15 mouse cellular contexts compared by ENCODE assay signal in the genomic region with DNA sequence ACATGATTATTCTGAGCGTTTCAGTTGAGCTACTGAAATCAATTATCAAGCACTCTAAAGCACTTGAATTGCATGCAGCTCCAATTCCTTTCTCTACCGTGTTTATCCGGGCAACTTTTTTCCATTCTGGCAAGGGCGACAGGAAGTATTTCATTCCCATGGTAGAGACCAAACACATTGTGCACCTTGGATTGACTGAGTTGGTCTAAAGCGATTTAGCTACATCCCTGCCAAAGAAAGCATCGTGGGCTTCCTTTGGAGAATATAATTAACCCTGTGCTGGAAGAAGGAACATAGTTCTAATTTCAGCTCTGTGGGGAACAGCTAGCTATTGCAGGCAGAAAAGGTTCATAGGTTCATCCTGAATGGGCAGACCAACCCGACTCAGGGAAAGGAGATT.
DNase-seq lines count a peak whose midpoint lies in the region; ATAC-seq and TF ChIP-seq lines count a peak whose summit lies in the region.
"Had no signal": no experiment of that assay in that cellular context is flagged by ENCODE, and none has a peak within 500 bp of the region (broad histone marks: within the 10 kb centered on the region; RNA-seq: fewer than 3 reads in every experiment).

No protein-coding gene starts in this region.

- TF ChIP-seq POLR2A in limb, embryonic 14.5 days (IDR thresholded peaks at IDR 0.05; ENCODE audit: borderline replicate concordance, extremely low read depth, insufficient read depth, insufficient read length), result no peak

- H3K27me3 ChIP-seq in limb, embryonic 14.5 days (ENCODE audit: control insufficient read depth, insufficient read depth, low read length), result no peaks in the 10 kb centered on the region
- no peaks in the 10 kb centered on the region for H3K27me3 ChIP-seq in limb, embryonic 10.5 days (ENCODE audit: low read depth, poor library complexity, severe bottlenecking)
- H3K27me3 ChIP-seq in embryonic facial prominence, embryonic 13.5 days, result no peaks in the 10 kb centered on the region
- H3K27me3 ChIP-seq in heart, embryonic 16.5 days (ENCODE audit: control insufficient read depth, insufficient read depth, low read length), result no peaks in the 10 kb centered on the region

- peak; percentile 18 for DNase-seq in gastrocnemius, adult 18-20 months (ENCODE audit: low spot score)
- no peak for DNase-seq in gastrocnemius, postnatal 14 days
- peak; percentile 46 for DNase-seq in limb, embryonic 14.5 days (ENCODE audit: low spot score)
- DNase-seq in limb, embryonic 10.5 days (ENCODE audit: low spot score), result no peak
- no peak for DNase-seq in thymus, postnatal 14 days
- no peak for DNase-seq in urinary bladder, postnatal 25 days (ENCODE audit: low spot score)
- DNase-seq: adrenal gland, adult 2 months; cerebellum, postnatal 10 days; forebrain, postnatal 0 days; kidney, adult 18-20 months; layer of hippocampus, adult 9-11 months; thymus, postnatal 25 days had no signal

- no peaks in the 10 kb centered on the region for H3K36me3 ChIP-seq in limb, embryonic 14.5 days (ENCODE audit: control insufficient read depth, insufficient read depth, low read length)
- no peaks in the 10 kb centered on the region for H3K36me3 ChIP-seq in limb, embryonic 10.5 days
- no peaks in the 10 kb centered on the region for H3K36me3 ChIP-seq in embryonic facial prominence, embryonic 13.5 days
- no peaks in the 10 kb centered on the region for H3K36me3 ChIP-seq in heart, embryonic 16.5 days (ENCODE audit: control insufficient read depth, insufficient read depth)

- H3K27ac ChIP-seq in limb, embryonic 14.5 days (replicated peaks; ENCODE audit: low read depth, low read length), result no peak overlapping the region
- no peak overlapping the region for H3K27ac ChIP-seq in limb, embryonic 10.5 days
- peak overlapping the region; percentile 63 for H3K27ac ChIP-seq in embryonic facial prominence, embryonic 13.5 days
- peak overlapping the region; percentile 56 for H3K27ac ChIP-seq in heart, embryonic 16.5 days (ENCODE audit: low read length)
- H3K27ac ChIP-seq: heart, adult 2 months had no signal

- no peak overlapping the region for H3K4me3 ChIP-seq in limb, embryonic 14.5 days (replicated peaks; ENCODE audit: low read length)
- H3K4me3 ChIP-seq in limb, embryonic 10.5 days, result no peak overlapping the region
- H3K4me3 ChIP-seq in embryonic facial prominence, embryonic 13.5 days, result no peak overlapping the region
- H3K4me3 ChIP-seq in heart, embryonic 16.5 days (ENCODE audit: low read length), result no peak overlapping the region
- H3K4me3 ChIP-seq: heart, adult 2 months had no signal

- H3K4me2 ChIP-seq in limb, embryonic 14.5 days (replicated peaks; ENCODE audit: low read depth, low read length, severe bottlenecking), result no peak overlapping the region
- H3K4me2 ChIP-seq in embryonic facial prominence, embryonic 13.5 days, result no peak overlapping the region
- no peak overlapping the region for H3K4me2 ChIP-seq in heart, embryonic 16.5 days (ENCODE audit: low read depth, low read length)

- H3K9ac ChIP-seq in limb, embryonic 14.5 days (ENCODE audit: low read depth, low read length, severe bottlenecking), result no peak overlapping the region
- H3K9ac ChIP-seq in embryonic facial prominence, embryonic 13.5 days, result no peak overlapping the region
- H3K9ac ChIP-seq in heart, embryonic 16.5 days (ENCODE audit: low read length), result no peak overlapping the region
- H3K9ac ChIP-seq: forebrain, postnatal 0 days had no signal

- H3K9me3 ChIP-seq in limb, embryonic 14.5 days (ENCODE audit: control insufficient read depth, low read length), result no peaks in the 10 kb centered on the region
- no peaks in the 10 kb centered on the region for H3K9me3 ChIP-seq in limb, embryonic 10.5 days (replicated peaks)
- no peaks in the 10 kb centered on the region for H3K9me3 ChIP-seq in embryonic facial prominence, embryonic 13.5 days
- H3K9me3 ChIP-seq in heart, embryonic 16.5 days (replicated peaks; ENCODE audit: control insufficient read depth, low read length), result no peaks in the 10 kb centered on the region

- intact Hi-C loops in gastrocnemius, postnatal 14 days (cut with DNase I; ENCODE audit: low total_unique reads), result no loop called here

- ATAC-seq in limb, embryonic 14.5 days (ENCODE audit: low FRiP score, low read depth), result no peak
- ATAC-seq in embryonic facial prominence, embryonic 13.5 days (ENCODE audit: insufficient number of reproducible peaks, insufficient read depth, low FRiP score, low TSS enrichment, low read depth), result no peak
- ATAC-seq in heart, embryonic 16.5 days (replicated peaks; ENCODE audit: extremely low read depth, insufficient read depth, low FRiP score), result 0 out of 2 replicates have a peak, but pooled peaks have one; percentile 32
- ATAC-seq: forebrain, postnatal 0 days had no signal

- WGBS in limb, embryonic 14.5 days, result 61% methylated on average over 7 of the region's 7 CpGs
- WGBS in limb, embryonic 10.5 days, result 92% methylated on average over 7 of the region's 7 CpGs
- 51% methylated on average over 7 of the region's 7 CpGs for WGBS in embryonic facial prominence, embryonic 13.5 days
- 39% methylated on average over 7 of the region's 7 CpGs for WGBS in heart, embryonic 16.5 days

- H3K4me1 ChIP-seq in limb, embryonic 14.5 days (ENCODE audit: control insufficient read depth, insufficient read depth, low read length), result 0 out of 2 replicates have a peak, but pooled peaks cover 6% of the 10 kb centered on the region
- H3K4me1 ChIP-seq in limb, embryonic 10.5 days, result peaks cover 16% of the 10 kb centered on the region
- peaks cover 27% of the 10 kb centered on the region for H3K4me1 ChIP-seq in embryonic facial prominence, embryonic 13.5 days
- H3K4me1 ChIP-seq in heart, embryonic 16.5 days (ENCODE audit: control insufficient read depth, insufficient read depth, low read length), result peaks cover 23% of the 10 kb centered on the region

Comparison
In these comparisons a context has a peak if more than half of its experiments do, and no peak if none do; other contexts are left out.
1. DNase-seq: peak in gastrocnemius, adult 18-20 months (single experiment) and limb, embryonic 14.5 days (single experiment); none in gastrocnemius, postnatal 14 days (single experiment), limb, embryonic 10.5 days (single experiment), thymus, postnatal 14 days (single experiment) and urinary bladder, postnatal 25 days (single experiment).
2. H3K27ac ChIP-seq: peak in embryonic facial prominence, embryonic 13.5 days (single experiment) and heart, embryonic 16.5 days (single experiment); none in limb, embryonic 14.5 days (single experiment) and limb, embryonic 10.5 days (single experiment).